Mouse (Mus musculus): Measurements from ENCODE around the gene Fbxw7. TPM values are rescaled to one million over a fixed set of nuclear protein-coding genes. Genes with fewer than 3 reads are reported as not detected.
"Not testable (repeated sequence)": the region's sequence is repeated elsewhere in the genome, so short reads cannot be mapped to it uniquely, and the experiment has no call there.

Fbxw7 gene
- polyA plus RNA-seq, 1 experiment from 2014 or later = 26.0 TPM

GRCm38 (mm10) chr3:84861817-84862216 is 46.7 kb downstream of the Fbxw7 start:
- not testable (repeated sequence) for ATAC-seq (ENCODE audit: low FRiP score); H3K4me3 ChIP-seq (replicated peaks); H3K36me3 ChIP-seq (replicated peaks); H3K27ac ChIP-seq; H3K9me3 ChIP-seq; H3K9ac ChIP-seq; H3K4me2 ChIP-seq; H3K27me3 ChIP-seq; H3K4me1 ChIP-seq
- WGBS = 97% methylated on average over 3 of the region's 3 CpGs

GRCm38 (mm10) chr3:84865684-84866083 is 50.6 kb downstream of the Fbxw7 start:
- Histone ChIP-seq H3K36me3 (replicated peaks) (no peaks in the 10 kb centered on the region), H3K4me1 (peaks cover 7% of the 10 kb centered on the region), H3K27ac (no peak overlapping the region), H3K27me3 (no peaks in the 10 kb centered on the region), H3K9ac (no peak overlapping the region), H3K4me2 (no peak overlapping the region), H3K4me3 (replicated peaks) (no peak overlapping the region), H3K9me3 (no peaks in the 10 kb centered on the region)
- no peak for ATAC-seq (ENCODE audit: low FRiP score)
- WGBS = 80% methylated on average over 3 of the region's 3 CpGs

- Histone ChIP-seq H3K9me3 (no peaks in the 10 kb centered on the region), H3K4me1 (peaks cover 7% of the 10 kb centered on the region), H3K9ac (no peak overlapping the region), H3K4me3 (replicated peaks) (no peak overlapping the region), H3K27me3 (no peaks in the 10 kb centered on the region), H3K27ac (no peak overlapping the region), H3K36me3 (replicated peaks) (no peaks in the 10 kb centered on the region), H3K4me2 (no peak overlapping the region)
- ATAC-seq (ENCODE audit: low FRiP score) = no peak
- WGBS = 85% methylated on average over 4 of the region's 4 CpGs
Measured at GRCm38 (mm10) chr3:84866866-84867265, 51.8 kb downstream of the Fbxw7 start.

- ATAC-seq (ENCODE audit: low FRiP score) = no peak
- Histone ChIP-seq H3K27me3 (no peaks in the 10 kb centered on the region), H3K36me3 (replicated peaks) (no peaks in the 10 kb centered on the region), H3K4me2 (no peak overlapping the region), H3K9me3 (no peaks in the 10 kb centered on the region), H3K9ac (no peak overlapping the region), H3K27ac (no peak overlapping the region), H3K4me3 (replicated peaks) (no peak overlapping the region), H3K4me1 (peaks cover 7% of the 10 kb centered on the region)
- 89% methylated on average over 1 of the region's 1 CpGs for WGBS
Measured at GRCm38 (mm10) chr3:84867434-84867975, 52.4 kb downstream of the Fbxw7 start.

- no peaks in the 10 kb centered on the region for H3K27me3 ChIP-seq
- no peaks in the 10 kb centered on the region for H3K36me3 ChIP-seq (replicated peaks)
- WGBS = 12% methylated on average over 1 of the region's 1 CpGs
- no peak for ATAC-seq (ENCODE audit: low FRiP score)
- no peak overlapping the region for H3K9ac ChIP-seq
- H3K27ac ChIP-seq = no peak overlapping the region
- H3K9me3 ChIP-seq = no peaks in the 10 kb centered on the region
- H3K4me2 ChIP-seq = no peak overlapping the region
- peaks cover 7% of the 10 kb centered on the region for H3K4me1 ChIP-seq
- no peak overlapping the region for H3K4me3 ChIP-seq (replicated peaks)
Measured at GRCm38 (mm10) chr3:84867991-84868390, 52.9 kb downstream of the Fbxw7 start.

GRCm38 (mm10) chr3:84870126-84870525 is 55.1 kb downstream of the Fbxw7 start:
- Histone ChIP-seq H3K4me1 (peaks cover 7% of the 10 kb centered on the region), H3K27me3 (no peaks in the 10 kb centered on the region), H3K9me3 (no peaks in the 10 kb centered on the region), H3K4me2 (no peak overlapping the region), H3K27ac (no peak overlapping the region), H3K4me3 (replicated peaks) (no peak overlapping the region), H3K36me3 (replicated peaks) (no peaks in the 10 kb centered on the region), H3K9ac (no peak overlapping the region)
- ATAC-seq (ENCODE audit: low FRiP score) = no peak

GRCm38 (mm10) chr3:84875306-84875705 is 60.2 kb downstream of the Fbxw7 start:
- 79% methylated on average over 9 of the region's 9 CpGs for whole genome bisulfite sequencing
- no peak overlapping the region for H3K27ac ChIP-seq
- no peaks in the 10 kb centered on the region for H3K4me1 ChIP-seq
- no peaks in the 10 kb centered on the region for H3K36me3 ChIP-seq (replicated peaks)
- no peak overlapping the region for H3K4me3 ChIP-seq (replicated peaks)
- H3K27me3 ChIP-seq = no peaks in the 10 kb centered on the region
- H3K4me2 ChIP-seq = no peak overlapping the region
- ATAC-seq (ENCODE audit: low FRiP score) = no peak
- no peak overlapping the region for H3K9ac ChIP-seq
- H3K9me3 ChIP-seq = no peaks in the 10 kb centered on the region

- Histone ChIP-seq H3K4me2 (no peak overlapping the region), H3K36me3 (replicated peaks) (no peaks in the 10 kb centered on the region), H3K9ac (no peak overlapping the region), H3K27ac (no peak overlapping the region), H3K27me3 (no peaks in the 10 kb centered on the region), H3K9me3 (no peaks in the 10 kb centered on the region), H3K4me1 (no peaks in the 10 kb centered on the region), H3K4me3 (replicated peaks) (no peak overlapping the region)
- WGBS = 85% methylated on average over 4 of the region's 4 CpGs
- no peak for ATAC-seq (ENCODE audit: low FRiP score)
Measured at GRCm38 (mm10) chr3:84876211-84876610, 61.1 kb downstream of the Fbxw7 start.

- Histone ChIP-seq H3K4me3 (replicated peaks) (no peak overlapping the region), H3K27ac (no peak overlapping the region), H3K36me3 (replicated peaks) (no peaks in the 10 kb centered on the region), H3K9ac (no peak overlapping the region), H3K27me3 (no peaks in the 10 kb centered on the region), H3K4me1 (peaks cover 3% of the 10 kb centered on the region; the same call in 1 of the 2 replicates), H3K4me2 (no peak overlapping the region), H3K9me3 (no peaks in the 10 kb centered on the region)
- ATAC-seq (ENCODE audit: low FRiP score) = no peak
- 68% methylated on average over 11 of the region's 11 CpGs for WGBS
Measured at GRCm38 (mm10) chr3:84883817-84884483, 68.9 kb downstream of the Fbxw7 start.

GRCm38 (mm10) chr3:84889648-84890047 is 74.6 kb downstream of the Fbxw7 start:
- H3K36me3 ChIP-seq (replicated peaks) = no peaks in the 10 kb centered on the region; the same call in 1 of the 2 replicates
- no peak overlapping the region for H3K27ac ChIP-seq
- H3K9me3 ChIP-seq = no peaks in the 10 kb centered on the region
- 82% methylated on average over 1 of the region's 1 CpGs for WGBS
- no peaks in the 10 kb centered on the region for H3K27me3 ChIP-seq
- ATAC-seq (ENCODE audit: low FRiP score) = no peak
- no peak overlapping the region for H3K4me2 ChIP-seq
- no peak overlapping the region for H3K4me3 ChIP-seq (replicated peaks)
- H3K9ac ChIP-seq = no peak overlapping the region
- H3K4me1 ChIP-seq = no peaks in the 10 kb centered on the region

GRCm38 (mm10) chr3:84890983-84891382 is 75.9 kb downstream of the Fbxw7 start:
- 96% methylated on average over 5 of the region's 5 CpGs for WGBS
- H3K27me3 ChIP-seq = no peaks in the 10 kb centered on the region
- no peak overlapping the region for H3K27ac ChIP-seq
- no peak overlapping the region for H3K9ac ChIP-seq
- no peak overlapping the region for H3K4me3 ChIP-seq (replicated peaks)
- no peaks in the 10 kb centered on the region for H3K9me3 ChIP-seq
- no peaks in the 10 kb centered on the region; the same call in 1 of the 2 replicates for H3K36me3 ChIP-seq (replicated peaks)
- ATAC-seq (ENCODE audit: low FRiP score) = no peak
- no peak overlapping the region for H3K4me2 ChIP-seq
- no peaks in the 10 kb centered on the region for H3K4me1 ChIP-seq

- Histone ChIP-seq H3K9me3 (no peaks in the 10 kb centered on the region), H3K27ac (no peak overlapping the region), H3K4me1 (no peaks in the 10 kb centered on the region), H3K9ac (no peak overlapping the region), H3K4me2 (no peak overlapping the region), H3K4me3 (replicated peaks) (no peak overlapping the region), H3K27me3 (no peaks in the 10 kb centered on the region), H3K36me3 (replicated peaks) (no peaks in the 10 kb centered on the region)
- no peak for ATAC-seq (ENCODE audit: low FRiP score)
- 93% methylated on average over 8 of the region's 8 CpGs for WGBS
Measured at GRCm38 (mm10) chr3:84897952-84898351, 82.9 kb downstream of the Fbxw7 start.

GRCm38 (mm10) chr3:84906528-84906927 is 91.5 kb downstream of the Fbxw7 start:
- 17% methylated on average over 1 of the region's 1 CpGs for WGBS
- peaks cover 7% of the 10 kb centered on the region; the same call in 1 of the 2 replicates for H3K4me1 ChIP-seq
- H3K36me3 ChIP-seq (replicated peaks) = 0 out of 2 replicates have a peak, but pooled peaks cover 3% of the 10 kb centered on the region
- no peak overlapping the region for H3K9ac ChIP-seq
- no peaks in the 10 kb centered on the region for H3K9me3 ChIP-seq
- no peak overlapping the region for H3K4me2 ChIP-seq
- no peak overlapping the region for H3K27ac ChIP-seq
- H3K4me3 ChIP-seq (replicated peaks) = no peak overlapping the region
- no peaks in the 10 kb centered on the region for H3K27me3 ChIP-seq
- ATAC-seq (ENCODE audit: low FRiP score) = no peak
